Mouse (Mus musculus) adrenal gland, postnatal 36 days (tissue): ENCODE results near the gene Rgs3. TPM values are rescaled to one million over a fixed set of nuclear protein-coding genes. Genes with fewer than 3 reads are reported as not detected.
A peak's percentile ranks its signal among the peaks of the same experiment; 100 is the strongest.

Experiments
- DNase-seq, 2 experiments: peaks; one replicate each; pipeline ENCODE4 v3.0.0; 2021; ENCODE audit warnings: mixed read lengths in 1 of 2
- total RNA-seq, 2 experiments: library from RNA; stranded (reverse); gene quantifications; 2 replicates each; pipeline ENCODE4 v1.2.3; 2021

Rgs3 gene
- total RNA-seq, 2 experiments from 2014 or later = 27.3 to 40.2 TPM

GRCm38 (mm10) chr4:62690997-62691396 lies 131.3 kb downstream of the Rgs3 start:
- DNase-seq = peak in 1 of 2 experiments; percentile 53

DNA sequence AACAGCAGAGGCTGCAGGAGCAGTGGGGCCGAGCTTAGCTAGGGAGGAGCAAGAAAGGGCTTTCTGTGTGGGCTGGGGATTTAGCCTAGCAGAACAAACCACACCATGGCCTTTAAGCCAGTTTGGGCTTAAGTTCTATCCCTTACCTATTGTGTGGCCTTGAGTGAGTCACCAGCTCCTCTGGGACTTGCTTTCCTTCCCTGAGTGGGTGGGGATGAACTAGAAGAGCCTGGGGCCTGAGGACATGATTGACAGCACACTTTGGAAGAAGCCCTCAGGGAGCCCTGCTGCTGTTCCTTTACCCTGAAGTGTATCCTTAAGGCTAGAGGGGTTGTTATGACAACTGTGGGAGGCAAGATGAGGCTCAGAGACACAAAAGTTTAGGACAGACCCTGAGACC lies 132.0 kb downstream of the Rgs3 start:
- DNase-seq = peak in 1 of 2 experiments; percentile 46

- peak; percentile 49 to 74 for DNase-seq
These were observed 134.2 kb downstream of the Rgs3 start for GRCm38 (mm10) chr4:62693839-62694238.

DNA sequence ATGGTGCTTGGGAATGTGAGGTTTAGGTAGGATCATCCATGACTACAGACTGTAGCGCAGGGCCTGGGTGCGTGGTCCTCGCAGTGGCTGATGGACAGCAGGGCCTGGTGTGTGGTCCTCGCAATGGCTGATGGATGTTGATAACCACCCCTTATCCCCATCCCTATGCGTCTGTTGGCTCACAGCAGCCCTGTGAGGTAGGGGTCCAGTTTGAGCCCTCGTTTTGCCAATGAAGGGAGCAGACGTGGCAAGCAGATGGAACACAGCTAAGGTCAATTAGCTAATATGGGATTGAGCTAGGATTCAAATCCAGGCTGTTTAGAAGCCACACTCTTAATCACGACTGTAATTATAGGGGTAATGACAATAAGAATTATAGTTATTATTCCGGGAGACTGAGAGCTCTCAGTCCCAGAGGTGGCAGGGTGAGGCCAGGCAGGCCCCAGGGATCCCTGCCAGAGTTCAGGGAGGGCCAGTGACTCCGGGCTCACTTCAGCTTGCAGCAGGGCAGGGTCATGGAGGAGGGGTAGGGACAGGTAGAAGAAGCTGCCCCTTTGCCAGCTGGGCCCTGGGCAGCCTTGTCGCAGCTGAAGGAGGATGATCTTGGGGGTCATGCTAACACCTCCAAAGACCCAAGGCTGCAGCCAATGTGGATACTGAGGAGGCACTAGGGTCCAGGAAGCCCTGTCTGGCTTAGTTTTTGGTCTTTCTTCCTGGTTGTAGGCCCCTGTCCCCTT lies 135.2 kb downstream of the Rgs3 start:
- DNase-seq = no peak

GRCm38 (mm10) chr4:62695523-62695922 lies 135.9 kb downstream of the Rgs3 start:
- DNase-seq = peak in 1 of 2 experiments; percentile 34

GRCm38 (mm10) chr4:62695946-62696345 lies 136.3 kb downstream of the Rgs3 start:
- peak; percentile 41 to 68 for DNase-seq

- DNase-seq = peak; percentile 58 to 81
These were observed 137.2 kb downstream of the Rgs3 start for GRCm38 (mm10) chr4:62696699-62697404.

DNA sequence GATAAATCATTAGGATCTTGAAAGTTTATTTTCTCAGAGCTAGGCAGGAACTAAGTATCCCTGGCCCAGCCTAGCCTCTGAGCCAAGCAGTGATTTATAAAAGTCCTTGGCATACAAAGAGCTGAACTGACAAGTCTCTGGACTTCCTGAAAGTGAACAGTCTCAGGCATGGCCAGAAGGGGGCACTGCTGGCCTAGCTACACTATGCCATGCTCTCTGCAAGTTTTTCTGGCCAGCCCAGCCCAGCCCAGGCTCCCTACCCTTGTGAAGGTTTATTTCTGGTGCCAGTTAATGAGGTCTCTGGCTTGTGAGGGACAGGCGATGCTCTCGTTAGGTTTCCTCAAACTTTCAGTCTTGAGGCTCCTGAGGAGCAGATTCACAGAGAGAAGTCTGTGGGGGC lies 137.8 kb downstream of the Rgs3 start:
- DNase-seq = peak; percentile 92 to 93

- DNase-seq = no peak
These were observed 138.9 kb downstream of the Rgs3 start for GRCm38 (mm10) chr4:62698521-62698920.

GRCm38 (mm10) chr4:62699191-62699812 lies 139.7 kb downstream of the Rgs3 start:
- DNase-seq = peak; percentile 94 to 96

DNA sequence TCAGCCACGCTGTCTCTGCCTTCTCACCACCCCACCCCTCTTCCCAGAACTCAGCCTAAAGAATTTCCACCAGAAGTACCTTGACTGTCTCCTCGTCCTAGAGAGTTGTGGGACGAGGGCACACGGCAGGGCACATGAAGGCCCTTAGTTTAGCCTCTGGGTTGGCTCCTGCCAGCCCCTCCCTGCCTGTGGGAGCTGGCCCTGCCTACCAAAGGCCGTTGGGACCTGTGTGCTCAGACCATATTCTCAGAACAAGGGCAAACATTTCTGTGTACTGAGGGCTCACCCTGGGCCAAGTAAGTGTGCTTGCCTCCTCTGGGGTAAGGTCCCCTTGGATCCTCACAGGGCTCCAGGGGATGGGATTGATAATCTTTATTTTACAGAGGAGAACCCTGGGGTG lies 140.8 kb downstream of the Rgs3 start:
- peak in 1 of 2 experiments; percentile 35 for DNase-seq

GRCm38 (mm10) chr4:62703151-62703550 lies 143.5 kb downstream of the Rgs3 start:
- DNase-seq = no peak

DNA sequence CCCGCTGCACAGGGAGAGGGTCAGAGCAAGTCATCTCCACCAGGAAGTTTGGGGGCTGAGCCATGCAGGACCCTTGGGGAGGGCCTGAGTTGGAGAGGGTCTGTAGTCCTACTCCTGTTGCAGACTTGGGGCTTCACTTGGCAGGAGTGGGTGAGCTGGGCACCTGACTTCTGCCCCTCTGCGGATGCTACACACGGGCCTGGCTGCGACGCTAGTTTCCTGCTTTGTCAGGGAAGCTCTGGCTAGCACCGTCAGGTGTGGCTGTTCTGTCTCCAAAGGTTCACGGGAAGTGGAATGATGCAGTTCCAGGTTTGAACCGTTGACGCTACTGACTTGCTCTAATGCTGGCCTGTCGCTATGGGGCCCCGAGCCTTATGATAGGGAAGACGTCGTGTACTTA lies 144.6 kb downstream of the Rgs3 start:
- DNase-seq = no peak

- no peak for DNase-seq
These were observed 145.4 kb downstream of the Rgs3 start for GRCm38 (mm10) chr4:62705013-62705412.

DNA sequence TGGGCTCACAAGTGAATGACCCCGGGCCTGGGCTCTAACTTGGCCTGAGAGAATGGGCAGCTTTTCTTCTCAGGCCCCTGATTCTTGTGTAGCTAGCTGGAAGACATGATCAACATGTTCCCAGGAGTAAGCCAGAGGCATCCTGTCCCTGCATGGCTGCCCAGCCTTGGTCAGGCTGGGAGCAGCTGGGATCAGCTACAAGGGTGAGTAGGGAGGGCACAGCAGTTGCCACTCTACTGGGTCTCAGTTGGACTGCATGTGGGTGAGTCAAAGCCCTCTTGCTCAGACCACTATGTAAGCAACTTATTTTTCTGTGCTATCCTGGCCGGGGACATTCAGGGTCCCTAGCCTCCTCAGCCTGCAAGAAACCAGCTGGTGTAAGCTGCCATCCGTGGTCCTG lies 146.1 kb downstream of the Rgs3 start:
- no peak for DNase-seq

DNA sequence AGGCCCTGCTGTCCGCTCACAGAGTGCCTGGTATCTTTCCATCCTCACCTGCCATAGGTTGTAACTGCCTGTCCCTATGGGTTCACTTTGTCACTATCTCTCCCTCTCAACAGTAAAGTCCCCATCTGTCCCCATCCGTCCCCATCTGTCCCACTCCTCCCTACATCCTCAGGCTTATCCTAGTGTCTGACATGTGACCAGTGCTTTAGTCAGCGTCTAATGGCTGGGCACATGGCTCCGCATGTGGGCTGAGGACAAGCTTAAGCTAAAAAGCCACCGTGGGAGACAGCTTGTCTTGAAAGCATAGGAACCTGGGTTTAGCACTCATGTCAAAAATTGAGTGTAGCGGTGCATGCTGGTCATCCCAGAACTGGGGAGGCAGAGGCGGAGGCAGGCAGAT lies 148.4 kb downstream of the Rgs3 start:
- DNase-seq = no peak

DNA sequence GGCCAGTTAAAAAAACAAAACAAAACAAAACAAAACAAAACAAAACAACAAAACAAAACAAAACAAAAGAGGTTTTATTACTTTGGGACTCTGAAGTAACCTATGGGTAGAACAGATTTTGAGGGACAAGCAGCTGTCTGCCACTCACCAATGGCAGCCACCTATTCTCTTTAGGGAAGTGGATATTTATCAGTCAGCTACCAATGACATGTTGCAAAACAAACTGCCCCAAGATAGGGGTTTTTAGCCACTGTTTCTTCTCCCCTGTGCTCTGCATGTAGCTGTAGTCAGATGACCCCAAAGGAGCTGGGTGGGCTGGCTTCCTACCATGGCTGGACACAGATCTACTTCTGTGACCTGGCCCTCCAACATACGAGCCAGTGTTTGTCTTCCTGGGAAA lies 149.3 kb downstream of the Rgs3 start:
- DNase-seq = no peak

- DNase-seq = no peak
These were observed 149.8 kb downstream of the Rgs3 start for GRCm38 (mm10) chr4:62709448-62709847.

DNA sequence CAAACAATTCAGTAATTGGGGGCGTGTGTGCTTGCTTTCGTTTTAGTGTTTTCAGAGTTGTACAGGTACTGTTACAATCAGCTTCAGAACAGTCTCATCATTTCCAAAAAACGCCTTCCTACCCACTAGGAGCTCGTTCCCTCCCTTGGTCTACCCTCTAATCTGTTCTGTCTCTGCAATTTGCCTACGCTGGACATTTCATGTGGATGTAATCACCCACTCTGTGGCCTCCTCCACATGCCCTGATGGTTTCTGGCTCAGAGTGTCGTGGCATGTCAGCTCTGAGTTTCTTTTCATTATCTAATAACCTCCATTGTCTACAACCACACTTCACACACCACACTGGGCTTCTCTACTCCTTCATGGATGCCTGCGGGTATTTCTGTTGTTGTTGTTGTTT lies 151.5 kb downstream of the Rgs3 start:
- DNase-seq = no peak

DNA sequence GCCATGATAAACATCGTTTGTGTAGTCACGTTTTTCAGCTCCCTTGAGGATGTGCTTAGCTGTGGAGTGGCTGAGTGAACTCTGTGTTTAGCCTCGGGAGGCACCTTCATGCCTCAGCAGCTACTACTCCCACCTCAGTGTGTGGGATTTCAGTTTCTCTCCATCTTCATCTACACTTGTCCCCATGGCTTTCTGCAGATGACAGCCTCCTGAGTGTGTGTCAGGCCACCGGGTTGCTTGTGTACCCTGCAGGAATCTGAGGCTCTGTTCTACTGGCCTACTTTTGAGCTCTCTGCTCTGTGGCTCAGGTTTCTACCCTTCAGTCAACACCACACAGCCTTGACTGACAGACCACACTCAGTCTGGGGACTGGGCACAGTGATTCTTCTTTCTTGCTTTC lies 151.9 kb downstream of the Rgs3 start:
- no peak for DNase-seq

- DNase-seq = no peak
These were observed 161.2 kb downstream of the Rgs3 start for GRCm38 (mm10) chr4:62720861-62721260.

DNA sequence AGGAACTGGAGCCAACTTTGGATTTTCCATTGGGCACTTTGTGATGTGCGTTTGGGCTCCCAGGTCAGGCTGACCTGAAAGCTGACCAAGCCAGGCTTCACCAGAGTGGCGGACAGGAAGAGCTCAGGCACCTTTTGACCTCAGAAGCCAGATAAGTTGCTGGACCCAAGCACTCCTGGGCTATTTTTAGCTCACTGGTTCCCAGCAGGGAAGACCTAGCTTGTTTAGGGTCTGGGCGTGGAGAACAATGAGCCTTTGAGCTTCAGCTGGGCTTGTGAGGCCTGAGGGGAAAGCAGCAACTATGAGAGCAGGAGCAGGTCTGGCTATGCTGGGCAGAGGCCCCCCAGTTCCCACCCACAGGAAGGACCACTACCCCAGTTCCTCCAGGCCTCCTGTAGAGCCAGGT lies 162.4 kb downstream of the Rgs3 start:
- peak in 1 of 2 experiments; percentile 61 for DNase-seq

DNA sequence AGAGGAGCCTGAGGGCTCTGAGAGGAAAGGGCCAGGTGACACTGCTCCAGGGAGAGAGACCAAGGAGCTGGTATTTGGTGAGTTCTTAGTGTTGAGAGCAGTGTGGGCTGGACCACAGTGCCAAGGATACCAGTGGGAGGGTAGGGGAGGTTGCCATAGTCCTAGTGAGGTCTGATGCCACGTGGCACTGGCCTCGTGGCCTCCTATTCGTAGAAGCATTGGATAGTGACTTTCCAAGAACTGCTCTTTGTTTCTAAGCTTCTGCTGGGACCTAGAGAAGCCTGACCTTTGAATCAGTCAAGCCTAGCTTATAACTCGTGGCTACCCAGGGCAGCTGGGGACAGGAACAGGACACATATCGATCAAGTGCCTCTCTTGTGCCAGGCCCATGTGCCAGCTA lies 164.1 kb downstream of the Rgs3 start:
- no peak for DNase-seq
